ENCODE assay signal across 8 mouse cellular contexts in genomic region chr6:38352451-38352850, GRCm38 (mm10). TPM values are rescaled to one million over a fixed set of nuclear protein-coding genes. Genes with fewer than 3 reads are reported as not detected.
DNase-seq lines count a peak whose midpoint lies in the region; ATAC-seq and TF ChIP-seq lines count a peak whose summit lies in the region.

No protein-coding gene starts in this region.

- TF ChIP-seq POLR2A in MEL (IDR thresholded peaks at IDR 0.05; ENCODE audit: control insufficient read depth in 1 of 2, insufficient read depth in 1 of 2, low read depth in 1 of 2, low read length in 2 of 2, poor library complexity in 1 of 2) = peak in 1 of 2 experiments; percentile 26; a peak in 1 of 4 replicates

- peaks cover 59% of the 10 kb centered on the region for H3K79me2 ChIP-seq in MEL (ENCODE audit: control insufficient read depth, insufficient read depth, low read length, poor library complexity)

- H3K4me2 ChIP-seq in kidney, embryonic 16.5 days (replicated peaks; ENCODE audit: low read depth, low read length) = 0 out of 2 replicates have a peak overlapping the region, but pooled peaks have one; percentile 12

- 0 out of 6 replicates have a peak, but pooled peaks of 1 of the 3 experiments have one; percentile 4 for TF ChIP-seq CTCF in MEL (IDR thresholded peaks at IDR 0.05 in 2 of 3, conservative IDR thresholded peaks at IDR 0.05 in 1 of 3; ENCODE audit: control insufficient read depth in 1 of 3, insufficient read depth in 1 of 3, low read depth in 2 of 3, low read length in 3 of 3, poor library complexity in 1 of 3, severe bottlenecking in 1 of 3)

- peaks cover 11% of the 10 kb centered on the region; the same call in 1 of the 2 replicates for H3K4me1 ChIP-seq in kidney, embryonic 16.5 days (ENCODE audit: insufficient read depth, low read length)
- H3K4me1 ChIP-seq in MEL (ENCODE audit: control insufficient read depth in 1 of 2, insufficient read depth in 2 of 2, low read length in 2 of 2) = peaks cover 0 to 27% of the 10 kb centered on the region in 2 experiments; a peak in 3 of 4 replicates

- H3K27me3 ChIP-seq in kidney, embryonic 16.5 days (ENCODE audit: insufficient read depth, low read length) = peaks cover 57% of the 10 kb centered on the region
- no peaks in the 10 kb centered on the region for H3K27me3 ChIP-seq in MEL (ENCODE audit: control insufficient read depth in 1 of 2, insufficient read depth in 2 of 2, low read length in 2 of 2)

- WGBS in kidney, embryonic 16.5 days = 15% methylated on average over 10 of the region's 10 CpGs

- no peak for TF ChIP-seq RAD21 in MEL (IDR thresholded peaks at IDR 0.05; ENCODE audit: low read depth, low read length)

- H3K27ac ChIP-seq in kidney, embryonic 16.5 days (ENCODE audit: low read length) = no peak overlapping the region
- peak overlapping the region; percentile 92 for H3K27ac ChIP-seq in MEL (ENCODE audit: control insufficient read depth, low read depth, low read length)

- no peak for ATAC-seq in kidney, embryonic 16.5 days (ENCODE audit: low FRiP score, low TSS enrichment)
- ATAC-seq in erythroblast, adult 5-6 weeks (replicated peaks; ENCODE audit: low FRiP score, poor library complexity, severe bottlenecking) = peak; percentile 62

- H3K9me3 ChIP-seq in kidney, embryonic 16.5 days (ENCODE audit: low read length) = no peaks in the 10 kb centered on the region
- H3K9me3 ChIP-seq in MEL (replicated peaks; ENCODE audit: insufficient read depth, low read length) = no peaks in the 10 kb centered on the region

- DNase-seq in kidney, adult 11 months = no peak
- peak; percentile 81 for DNase-seq in MEL (ENCODE audit: low read depth, low spot score)
- DNase-seq in naive thymus-derived CD4-positive, alpha-beta T cell, adult 2 months (ENCODE audit: low read depth) = peak; percentile 78
- no peak for DNase-seq in frontal cortex, postnatal 36 days (ENCODE audit: low spot score in 2 of 2)
- DNase-seq in layer of hippocampus, postnatal 36 days = no peak
- DNase-seq in kidney, adult 18-20 months = no peak

- no peaks in the 10 kb centered on the region for H3K36me3 ChIP-seq in kidney, embryonic 16.5 days (ENCODE audit: insufficient read depth, low read length)
- peaks cover 12 to 32% of the 10 kb centered on the region in 2 experiments for H3K36me3 ChIP-seq in MEL (ENCODE audit: control insufficient read depth in 1 of 2, insufficient read depth in 2 of 2, low read length in 2 of 2)

- H3K4me3 ChIP-seq in kidney, embryonic 16.5 days (ENCODE audit: low read length) = peak overlapping the region; percentile 16; the same call in 1 of the 2 replicates
- H3K4me3 ChIP-seq in MEL (ENCODE audit: control insufficient read depth in 1 of 2, insufficient read depth in 1 of 2, low read depth in 2 of 2, low read length in 2 of 2) = peak overlapping the region; percentile 93 to 97

- no peak overlapping the region for H3K9ac ChIP-seq in kidney, embryonic 16.5 days (replicated peaks; ENCODE audit: low read length)
- peak overlapping the region; percentile 90 for H3K9ac ChIP-seq in MEL (ENCODE audit: control insufficient read depth, low read depth, low read length, poor library complexity, severe bottlenecking)

- TF ChIP-seq EP300 in MEL (IDR thresholded peaks at IDR 0.05; ENCODE audit: low read depth in 1 of 2, low read length in 2 of 2) = no peak

TF ChIP-seq in MEL, 35 proteins besides CTCF, POLR2A, EP300 and RAD21:
- peak; percentile 12 for TF ChIP-seq RCOR1 (IDR thresholded peaks at IDR 0.05; ENCODE audit: low read depth, low read length)
- TF ChIP-seq USF2 (IDR thresholded peaks at IDR 0.05; ENCODE audit: borderline replicate concordance in 1 of 2, insufficient read depth in 1 of 2, low read depth in 1 of 2, low read length in 2 of 2) = no peak
- no peak; the same call in 1 of the 2 replicates for TF ChIP-seq NELFE (IDR thresholded peaks at IDR 0.05; ENCODE audit: low read depth, low read length)
- TF ChIP-seq NRF1 (IDR thresholded peaks at IDR 0.05; ENCODE audit: insufficient read depth, low read depth, low read length, poor library complexity, severe bottlenecking) = peak; percentile 57; the same call in 1 of the 2 replicates
- TF ChIP-seq ZKSCAN1 (IDR thresholded peaks at IDR 0.05; ENCODE audit: low read depth, low read length) = no peak
- no peak for TF ChIP-seq POLR2AphosphoS5 (IDR thresholded peaks at IDR 0.05; ENCODE audit: borderline replicate concordance, low read depth, low read length)

RNA-seq across cellular contexts. Expression of gene Zc3hav1, which starts 2.0 kb away (rescaled TPM):
- polyA plus RNA-seq in kidney, embryonic 16.5 days (2015; fragmentation: Nextera tagmentation; extraction: Ambion mirVana) = 4.2 and 4.3 TPM in 2 replicates
- 66.6 and 88.1 TPM in 2 replicates for total RNA-seq in MEL (2012; rRNA removed)
- polyA plus RNA-seq in MEL (2012; ENCODE audit: insufficient read depth in 1 of 2, insufficient read length in 2 of 2, low read depth in 1 of 2, low replicate concordance in 2 of 2, missing spikeins in 1 of 2) = 10 to 100 TPM; 68.3 to 71.0 TPM
- total RNA-seq in erythroblast, adult 5-6 weeks (2015; ENCODE audit: low replicate concordance) = 266 and 278 TPM in 2 replicates
- 348 and 360 TPM in 2 replicates for total RNA-seq in erythroblast, adult 5-6 weeks (2017; ENCODE audit: low replicate concordance)
- total RNA-seq in layer of hippocampus, postnatal 36 days (2021) = 1 to 10 TPM; 2.8 to 3.2 TPM

RNA-seq across cellular contexts. Expression of gene Ttc26, which starts 28.8 kb away (rescaled TPM):
- polyA plus RNA-seq in kidney, embryonic 16.5 days (2015; fragmentation: Nextera tagmentation; extraction: Ambion mirVana) = 7.9 and 9.8 TPM in 2 replicates
- total RNA-seq in MEL (2012; rRNA removed) = 1.3 and 1.4 TPM in 2 replicates
- 1 to 10 TPM in 1 of 2 experiments, not detected in 1; 2.1 TPM for polyA plus RNA-seq in MEL (2012; ENCODE audit: insufficient read depth in 1 of 2, insufficient read length in 2 of 2, low read depth in 1 of 2, low replicate concordance in 2 of 2, missing spikeins in 1 of 2)
- 0.21 TPM in 1 of 2 replicates, not detected in the other for total RNA-seq in erythroblast, adult 5-6 weeks (2015; ENCODE audit: low replicate concordance)
- 0.70 TPM in 1 of 2 replicates, not detected in the other for total RNA-seq in erythroblast, adult 5-6 weeks (2017; ENCODE audit: low replicate concordance)
- 10 to 100 TPM; 11.1 to 11.5 TPM for total RNA-seq in layer of hippocampus, postnatal 36 days (2021)

RNA-seq across cellular contexts. Expression of gene Zc3hav1l, which starts 53.4 kb away (rescaled TPM):
- polyA plus RNA-seq in kidney, embryonic 16.5 days (2015; fragmentation: Nextera tagmentation; extraction: Ambion mirVana) = 8.3 and 9.8 TPM in 2 replicates
- total RNA-seq in MEL (2012; rRNA removed) = 1.8 and 2.0 TPM in 2 replicates
- 1 to 10 TPM in 1 of 2 experiments, not detected in 1; 5.8 TPM for polyA plus RNA-seq in MEL (2012; ENCODE audit: insufficient read depth in 1 of 2, insufficient read length in 2 of 2, low read depth in 1 of 2, low replicate concordance in 2 of 2, missing spikeins in 1 of 2)
- total RNA-seq in erythroblast, adult 5-6 weeks (2015; ENCODE audit: low replicate concordance) = 2.5 and 4.8 TPM in 2 replicates
- 1.8 and 3.8 TPM in 2 replicates for total RNA-seq in erythroblast, adult 5-6 weeks (2017; ENCODE audit: low replicate concordance)
- total RNA-seq in layer of hippocampus, postnatal 36 days (2021) = 1 to 10 TPM; 4.3 to 4.9 TPM

Comparison
In these comparisons a context has a peak if more than half of its experiments do, and no peak if none do; other contexts are left out.
1. DNase-seq: peak in MEL (single experiment) and naive thymus-derived CD4-positive, alpha-beta T cell, adult 2 months (single experiment); none in kidney, adult 11 months (single experiment), frontal cortex, postnatal 36 days (0 of 2), layer of hippocampus, postnatal 36 days (0 of 2) and kidney, adult 18-20 months (single experiment).
2. RNA of gene Zc3hav1, which starts 2.0 kb away (total RNA-seq): 266 to 360 TPM in erythroblast, adult 5-6 weeks and 66.6 to 88.1 TPM in MEL; 2.8 to 3.2 TPM in layer of hippocampus, postnatal 36 days; every median in the first group is over 10 times any median in the second.